Mouse (Mus musculus) left cerebral cortex, postnatal 36 days (tissue): ENCODE measurements around the gene Nmbr. TPM values are rescaled to one million over a fixed set of nuclear protein-coding genes. Genes with fewer than 3 reads are reported as not detected.

Experiments
- DNase-seq, 2 experiments: peaks; one replicate each; pipeline ENCODE4 v3.0.0; 2021 to 2022; ENCODE audit warnings: low spot score in 2 of 2, mixed read lengths in 1 of 2
- intact Hi-C: fragments of 180-260 bp; cut with DNase I; formaldehyde crosslinking; loops from one replicate; pipeline ENCODE4 v1.15.1; 2025
- total RNA-seq, 2 experiments: library from RNA; stranded (reverse); gene quantifications; 2 replicates each; pipeline ENCODE4 v1.2.3; 2021

Gene Nmbr
- total RNA-seq = 1 to 10 TPM; 3.3 to 7.5 TPM

DNA sequence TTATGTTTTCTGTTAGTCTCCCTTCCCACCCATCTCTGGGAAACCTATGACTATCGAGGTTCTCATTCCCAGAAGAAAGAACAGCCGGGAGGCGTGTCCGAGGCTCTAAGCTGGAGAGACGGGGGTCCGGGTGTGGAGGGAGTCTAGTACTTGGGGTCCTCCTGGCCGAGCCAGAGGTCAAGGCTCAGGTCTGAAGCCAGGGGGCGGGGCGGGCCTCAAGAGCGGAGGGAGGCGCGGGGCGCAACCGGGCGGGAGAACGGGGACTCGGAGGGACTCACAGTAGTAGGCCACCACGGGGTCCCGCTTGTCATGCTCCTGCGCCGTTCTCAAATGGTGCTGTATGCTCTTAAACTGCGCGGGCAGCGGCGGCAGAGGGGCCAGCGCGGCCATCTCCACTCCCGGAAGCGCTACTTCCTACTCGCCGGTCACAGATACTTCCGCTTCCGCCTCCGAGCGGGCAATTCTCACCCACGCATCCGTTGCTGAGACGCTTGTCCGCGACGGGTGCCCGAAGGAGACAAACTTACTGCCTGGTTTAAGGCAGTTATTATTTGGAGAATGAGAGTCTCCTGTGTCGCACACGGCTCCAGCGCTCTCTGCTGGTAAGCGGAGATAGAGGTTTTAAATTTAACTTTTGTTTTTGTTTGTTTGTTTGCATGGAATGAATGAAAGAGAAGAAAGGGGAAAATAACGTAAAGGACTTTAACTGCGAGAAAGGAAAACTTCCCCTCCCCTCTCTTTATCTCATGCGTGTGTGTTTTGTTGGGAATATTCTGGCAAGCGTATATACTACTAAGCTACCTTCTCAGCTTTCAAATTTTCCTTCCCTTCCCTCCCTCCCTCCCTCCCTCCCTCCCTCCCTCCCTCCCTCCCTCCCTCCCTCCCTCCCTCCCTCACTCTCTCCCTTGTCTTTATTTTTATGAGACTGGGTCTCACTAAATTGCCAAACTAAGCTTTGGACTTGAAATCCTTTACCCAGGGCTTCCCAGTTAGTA is at the start of gene Nmbr, which contains the start of gene Vta1:
TSS of gene Nmbr (plus strand) at position 520 of the 995 bp plus-strand sequence.
TSS of gene Vta1 (minus strand) at position 489 of the 995 bp plus-strand sequence.
- peak; percentile 99 for DNase-seq
- intact Hi-C loops = loop anchor here (2.0 kb wide), 2 partner anchors 255 to 301 kb away; no protein-coding TSS in a partner anchor

DNA sequence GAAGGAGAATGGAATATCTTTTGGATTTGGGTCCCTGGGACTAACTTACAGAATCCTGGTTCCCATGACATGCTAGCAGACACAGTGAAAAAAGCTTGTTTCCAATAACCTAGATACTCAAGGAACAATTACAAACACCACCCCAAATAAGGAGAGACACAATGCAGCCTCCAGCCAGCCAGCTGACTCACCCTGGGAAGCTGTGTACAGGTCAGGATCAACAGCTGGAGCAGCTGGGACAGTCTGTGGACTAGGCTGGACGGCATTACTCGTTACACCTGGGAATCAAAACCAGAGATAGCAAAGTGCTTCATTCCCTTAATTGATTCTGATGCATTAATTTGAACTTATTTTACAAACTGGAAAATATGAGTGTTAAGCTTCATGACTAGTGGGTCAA is 44.5 kb upstream of the Nmbr start:
- intact Hi-C loops = no loop called here
- DNase-seq = no peak

- DNase-seq = no peak
- intact Hi-C loops = no loop called here
Observed at GRCm38 (mm10) chr10:14666147-14666546, 39.2 kb upstream of the Nmbr start.

GRCm38 (mm10) chr10:14685663-14686062 is 19.7 kb upstream of the Nmbr start:
- DNase-seq = no peak
- intact Hi-C loops = no loop called here

DNA sequence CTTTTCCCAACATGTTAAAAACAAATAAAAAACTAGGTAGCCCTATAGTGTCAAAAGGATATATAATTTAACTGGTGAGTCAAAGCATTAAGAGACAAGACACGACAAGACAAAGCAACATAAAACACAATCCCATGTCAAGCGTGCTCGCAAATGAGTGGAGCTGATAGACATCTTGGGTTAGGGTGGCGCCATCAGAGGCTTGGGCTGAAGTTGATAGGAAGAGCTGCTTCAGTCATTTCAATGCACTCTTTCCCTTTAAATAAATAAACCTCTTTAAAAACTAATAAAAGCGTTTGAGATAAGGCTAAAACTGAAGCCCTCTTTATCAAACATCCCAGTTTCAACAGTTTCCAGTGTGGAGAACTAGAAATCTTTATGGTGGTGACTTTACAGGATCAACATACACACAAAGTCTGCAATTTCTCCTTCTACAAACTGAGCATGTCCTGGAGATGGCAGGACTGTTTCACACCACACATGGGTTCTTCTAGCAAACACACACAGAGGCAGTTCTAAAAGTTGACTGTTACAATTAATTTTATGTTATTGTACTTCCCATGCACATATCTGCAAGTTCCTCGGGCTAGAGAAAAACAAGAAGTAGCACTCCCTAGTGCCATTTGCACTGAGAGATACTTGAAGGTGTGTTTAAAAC is 16.5 kb upstream of the Nmbr start:
- intact Hi-C loops = no loop called here

GRCm38 (mm10) chr10:14690349-14690748 is 15.0 kb upstream of the Nmbr start:
- no peak for DNase-seq
- intact Hi-C loops = no loop called here

More for the DNA sequence above, 16.5 kb upstream of the Nmbr start:
- no peak for DNase-seq

DNA sequence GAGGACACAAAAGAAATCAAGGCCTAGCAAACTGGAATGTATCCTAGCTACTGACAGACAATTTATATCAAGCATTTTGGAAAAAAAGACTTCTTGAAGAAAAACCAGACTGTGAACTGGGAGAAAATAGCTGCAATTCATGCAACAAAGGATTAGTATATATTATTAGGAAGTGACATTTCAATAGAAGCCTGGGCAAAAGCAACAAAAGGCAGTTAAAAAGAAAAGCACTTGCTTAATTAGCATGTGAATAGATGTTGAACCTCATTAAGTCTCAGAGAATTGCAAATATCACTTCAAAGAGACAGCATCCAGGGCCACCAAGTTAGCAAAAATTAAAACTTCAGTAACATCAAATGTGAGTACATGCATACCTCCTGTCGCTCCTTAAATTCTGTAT is 2.2 kb upstream of the Nmbr start:
- DNase-seq = no peak
- intact Hi-C loops = no loop called here

DNA sequence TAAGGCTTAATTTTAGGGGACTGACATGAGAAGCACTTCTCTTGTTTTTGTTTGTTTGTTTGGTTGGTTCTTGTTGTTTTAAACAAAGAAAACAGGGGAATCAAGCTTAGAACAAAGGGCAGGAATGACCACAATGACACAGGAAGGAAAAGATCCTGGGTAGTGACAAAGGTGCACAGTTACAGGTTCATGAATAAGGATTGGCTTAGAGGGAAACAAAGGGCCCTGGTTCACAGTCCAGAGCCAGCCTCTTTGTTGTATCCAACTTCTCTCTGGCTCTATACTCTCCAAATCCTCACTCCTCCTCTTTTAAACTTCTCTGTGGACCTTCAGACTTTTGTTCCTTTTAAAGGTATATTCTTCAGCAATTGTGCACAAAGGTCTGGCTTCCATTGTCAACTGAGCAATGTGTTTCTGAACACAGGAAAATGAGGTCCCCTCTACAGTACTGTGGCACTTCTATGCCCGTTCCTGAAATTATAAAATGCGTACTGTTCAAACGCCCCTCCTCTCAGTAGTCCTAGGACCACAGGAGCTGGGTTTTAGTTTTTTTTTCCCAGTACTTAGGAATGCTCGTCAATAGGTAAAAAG is 1.5 kb upstream of the Nmbr start:
- intact Hi-C loops = loop anchor here (2.0 kb wide), 2 partner anchors 253 to 299 kb away; no protein-coding TSS in a partner anchor
- no peak for DNase-seq

DNA sequence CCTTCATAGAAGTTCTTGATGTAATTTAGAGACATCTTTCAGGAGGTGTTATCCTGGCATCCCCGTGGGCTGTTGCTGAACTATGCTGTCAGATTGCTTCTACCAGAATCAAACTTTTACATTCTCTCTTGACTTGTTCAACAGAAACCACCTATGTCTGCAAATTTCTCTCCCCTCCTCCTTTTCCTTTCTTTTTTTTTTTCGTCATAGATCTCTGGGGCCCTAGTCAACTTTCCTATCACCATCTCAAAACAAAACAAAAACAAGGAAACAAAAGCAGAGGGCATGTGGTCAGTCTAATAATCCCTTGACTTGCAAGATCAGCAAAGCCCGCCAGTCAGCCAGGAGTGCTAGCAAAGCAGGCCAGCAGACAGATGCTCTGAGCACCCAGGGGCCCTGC is 12.7 kb downstream of the Nmbr start, which contains the start of gene Gje1:
TSS of gene Gje1 (minus strand) at position 101 of the 400 bp plus-strand sequence.
- no peak for DNase-seq
- intact Hi-C loops = no loop called here

GRCm38 (mm10) chr10:14725671-14726070 is 20.3 kb downstream of the Nmbr start:
- intact Hi-C loops = no loop called here
- DNase-seq = peak in 1 of 2 experiments; percentile 6

DNA sequence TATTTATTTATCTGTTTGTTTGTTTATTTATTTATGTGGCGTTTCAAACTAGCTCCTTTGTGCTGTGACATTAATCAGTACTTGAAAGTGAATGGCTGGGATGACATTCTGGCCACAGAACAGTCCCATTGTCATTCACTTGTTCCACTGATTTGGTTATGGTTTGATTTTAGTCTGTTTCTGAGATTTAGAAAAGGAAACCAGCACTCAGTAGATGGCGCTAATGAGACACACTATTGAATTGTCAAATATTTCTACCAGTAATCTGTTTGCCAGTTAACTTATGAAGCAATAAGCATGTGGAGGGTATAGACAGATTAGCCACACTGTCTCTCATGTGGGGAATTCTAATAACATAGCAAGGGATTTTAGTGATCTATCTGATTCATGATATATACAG is 28.9 kb downstream of the Nmbr start:
- no peak for DNase-seq
- intact Hi-C loops = loop anchor here (2.0 to 5.0 kb wide), 2 partner anchors 439 to 483 kb away; no protein-coding TSS in a partner anchor

DNA sequence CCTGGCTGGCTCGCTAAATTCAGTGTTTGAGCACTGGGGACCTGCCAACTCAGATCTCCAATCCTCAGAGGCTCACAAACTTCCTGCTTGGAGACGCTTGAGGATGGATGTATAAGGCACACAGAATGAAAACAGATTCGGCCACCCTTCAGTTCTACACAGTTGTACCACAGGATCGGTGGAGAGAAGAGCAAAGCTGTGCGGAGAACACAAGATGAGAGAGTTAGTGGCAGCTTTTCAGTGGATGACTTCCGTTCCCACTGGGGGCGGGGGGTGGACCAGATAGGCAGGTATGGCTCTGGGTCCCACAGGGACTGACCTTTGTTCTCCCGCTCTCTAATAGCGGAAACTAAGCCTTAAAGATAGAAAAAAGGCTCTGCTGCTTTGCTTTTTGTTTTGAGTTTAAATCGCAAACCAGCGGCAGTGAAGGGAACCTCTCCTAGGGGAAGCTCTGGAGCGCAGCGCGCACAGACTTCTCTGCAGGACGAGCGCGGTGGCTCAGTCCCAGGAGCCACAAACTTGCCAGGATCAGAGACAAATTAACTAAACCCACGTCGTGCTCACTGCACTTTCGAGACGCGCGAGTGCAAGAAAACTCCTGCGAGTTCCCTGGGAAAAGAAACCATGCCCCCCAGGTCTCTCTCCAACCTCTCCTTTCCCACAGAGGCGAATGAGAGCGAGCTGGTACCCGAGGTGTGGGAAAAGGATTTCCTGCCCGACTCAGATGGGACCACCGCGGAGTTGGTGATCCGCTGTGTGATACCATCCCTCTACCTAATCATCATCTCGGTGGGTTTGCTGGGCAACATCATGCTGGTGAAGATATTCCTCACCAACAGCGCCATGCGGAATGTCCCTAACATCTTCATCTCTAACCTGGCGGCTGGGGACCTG is 54.5 kb downstream of the Nmbr start:
- intact Hi-C loops = no loop called here
- DNase-seq = no peak

GRCm38 (mm10) chr10:14760618-14761017 is 55.2 kb downstream of the Nmbr start:
- DNase-seq = no peak
- intact Hi-C loops = no loop called here

GRCm38 (mm10) chr10:14770227-14770910 is 65.0 kb downstream of the Nmbr start:
- DNase-seq = no peak
- intact Hi-C loops = no loop called here

DNA sequence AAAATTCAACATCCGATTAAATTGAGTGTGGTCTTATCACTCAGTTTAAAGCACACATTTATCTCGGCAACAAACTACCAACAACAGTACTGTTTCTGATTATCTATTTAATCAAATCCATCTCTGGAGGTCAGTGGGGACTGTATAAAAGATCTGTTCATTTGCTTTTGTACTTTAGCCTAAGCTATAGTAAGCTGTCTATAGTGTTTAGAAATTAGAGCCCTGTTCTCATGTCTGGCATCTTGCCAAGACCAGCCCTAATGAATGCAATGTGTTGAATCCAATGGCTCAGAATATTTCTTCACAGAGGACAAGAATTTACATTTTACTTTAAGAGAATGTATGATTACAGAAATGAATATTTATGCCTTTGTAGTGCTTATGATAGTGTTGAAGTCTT is 69.1 kb downstream of the Nmbr start:
- intact Hi-C loops = no loop called here
- DNase-seq = no peak

- intact Hi-C loops = no loop called here
- no peak for DNase-seq
Observed at GRCm38 (mm10) chr10:14789969-14790368, 84.6 kb downstream of the Nmbr start.

- intact Hi-C loops = no loop called here
- no peak for DNase-seq
Observed at GRCm38 (mm10) chr10:14816970-14817369, 111.6 kb downstream of the Nmbr start.
